23 mouse cellular contexts compared by ENCODE assay signal in the genomic region with DNA sequence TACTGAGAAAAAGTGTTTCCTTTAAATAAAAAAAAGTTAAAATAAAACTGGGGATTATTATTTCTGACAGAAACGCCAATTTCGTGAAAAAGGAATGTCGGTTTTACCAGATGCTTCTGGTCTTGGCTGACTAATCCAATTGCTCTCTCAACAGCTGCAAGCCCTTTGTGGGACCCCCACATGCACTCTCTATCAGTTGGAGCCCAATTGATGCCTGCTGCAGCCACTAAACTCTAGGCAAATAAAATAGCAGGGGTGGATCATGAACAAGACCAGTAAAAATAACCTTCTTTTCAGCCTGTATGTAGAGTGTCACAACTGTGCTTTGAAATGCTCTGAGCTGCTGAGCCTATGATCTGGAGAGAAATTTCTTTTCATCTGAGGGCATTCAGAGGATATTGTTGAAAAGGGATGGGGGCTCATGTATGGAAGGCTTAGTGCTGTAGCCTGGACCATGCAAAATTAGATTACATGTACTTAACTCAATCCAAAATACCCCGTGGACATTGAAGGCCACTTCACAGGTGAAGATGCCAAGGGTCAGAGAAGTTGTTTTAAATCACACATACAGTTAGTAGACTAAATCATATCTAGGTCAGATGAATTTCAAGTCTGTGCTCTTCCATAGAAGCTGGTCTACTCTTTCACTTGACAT.
DNase-seq lines count a peak whose midpoint lies in the region; ATAC-seq and TF ChIP-seq lines count a peak whose summit lies in the region.
"Had no signal": no experiment of that assay in that cellular context is flagged by ENCODE, and none has a peak within 500 bp of the region (broad histone marks: within the 10 kb centered on the region; RNA-seq: fewer than 3 reads in every experiment).

No protein-coding gene starts in this region.

- H3K27ac ChIP-seq in embryonic facial prominence, embryonic 11.5 days (replicated peaks; ENCODE audit: low read depth, low read length) = no peak overlapping the region
- no peak overlapping the region for H3K27ac ChIP-seq in embryonic facial prominence, embryonic 10.5 days (replicated peaks)
- no peak overlapping the region for H3K27ac ChIP-seq in midbrain, embryonic 10.5 days (replicated peaks)
- no peak overlapping the region for H3K27ac ChIP-seq in midbrain, postnatal 0 days (ENCODE audit: low read depth, low read length)
- H3K27ac ChIP-seq in limb, embryonic 13.5 days = no peak overlapping the region
- no peak overlapping the region for H3K27ac ChIP-seq in liver, postnatal 0 days (ENCODE audit: low read depth)
- H3K27ac ChIP-seq: embryonic facial prominence, embryonic 15.5 days; heart, embryonic 13.5 days; hindbrain, embryonic 14.5 days; left cerebral cortex, adult 2 months; liver, embryonic 15.5 days; stomach, postnatal 0 days had no signal

- peak; percentile 64 for DNase-seq in embryonic facial prominence, embryonic 11.5 days (ENCODE audit: low spot score)
- DNase-seq in embryonic facial prominence, embryonic 10.5 days (ENCODE audit: low spot score) = no peak
- DNase-seq in midbrain, embryonic 10.5 days (ENCODE audit: low spot score) = peak; percentile 28
- no peak for DNase-seq in midbrain, postnatal 0 days (ENCODE audit: low spot score)
- no peak for DNase-seq in lung, adult 2 months
- DNase-seq in liver, postnatal 0 days = no peak
- DNase-seq: adrenal gland, postnatal 25 days; cerebellum, adult 2 months; cerebellum, postnatal 36 days; heart, postnatal 36 days; kidney, adult 9 months; kidney, postnatal 25 days; lung, postnatal 14 days had no signal

- no peak overlapping the region for H3K4me2 ChIP-seq in embryonic facial prominence, embryonic 11.5 days (ENCODE audit: low read depth, low read length)
- no peak overlapping the region for H3K4me2 ChIP-seq in midbrain, postnatal 0 days (ENCODE audit: low read depth, low read length, poor library complexity, severe bottlenecking)
- no peak overlapping the region for H3K4me2 ChIP-seq in limb, embryonic 13.5 days (replicated peaks)
- H3K4me2 ChIP-seq in myocyte (ENCODE audit: low read depth) = peak overlapping the region; percentile 18
- H3K4me2 ChIP-seq in liver, postnatal 0 days (ENCODE audit: low read depth, low read length) = no peak overlapping the region
- H3K4me2 ChIP-seq: embryonic facial prominence, embryonic 15.5 days; heart, embryonic 13.5 days; hindbrain, embryonic 14.5 days; liver, embryonic 15.5 days had no signal

- 47% methylated on average over 4 of the region's 4 CpGs for WGBS in embryonic facial prominence, embryonic 11.5 days
- 56% methylated on average over 4 of the region's 4 CpGs for WGBS in embryonic facial prominence, embryonic 10.5 days
- 44% methylated on average over 4 of the region's 4 CpGs for WGBS in midbrain, embryonic 10.5 days
- 15% methylated on average over 4 of the region's 4 CpGs for WGBS in midbrain, postnatal 0 days
- WGBS in limb, embryonic 13.5 days = 23% methylated on average over 4 of the region's 4 CpGs
- 73% methylated on average over 4 of the region's 4 CpGs for WGBS in lung, adult 2 months
- 68% methylated on average over 4 of the region's 4 CpGs for WGBS in liver, postnatal 0 days (ENCODE audit: insufficient replicate concordance)

- H3K9me3 ChIP-seq in embryonic facial prominence, embryonic 11.5 days (replicated peaks; ENCODE audit: control insufficient read depth, low read length) = no peaks in the 10 kb centered on the region
- no peaks in the 10 kb centered on the region for H3K9me3 ChIP-seq in embryonic facial prominence, embryonic 10.5 days
- no peaks in the 10 kb centered on the region for H3K9me3 ChIP-seq in midbrain, embryonic 10.5 days (replicated peaks)
- no peaks in the 10 kb centered on the region for H3K9me3 ChIP-seq in midbrain, postnatal 0 days (ENCODE audit: low read length)
- no peaks in the 10 kb centered on the region for H3K9me3 ChIP-seq in limb, embryonic 13.5 days
- no peaks in the 10 kb centered on the region for H3K9me3 ChIP-seq in liver, postnatal 0 days (ENCODE audit: low read length)
- H3K9me3 ChIP-seq: embryonic facial prominence, embryonic 15.5 days; heart, embryonic 13.5 days; liver, embryonic 15.5 days; megakaryocyte, embryonic 14.5 days had no signal

- no peak overlapping the region for H3K9ac ChIP-seq in embryonic facial prominence, embryonic 11.5 days (replicated peaks; ENCODE audit: low read length)
- H3K9ac ChIP-seq in midbrain, postnatal 0 days (replicated peaks; ENCODE audit: low read length, poor library complexity, severe bottlenecking) = no peak overlapping the region
- no peak overlapping the region for H3K9ac ChIP-seq in limb, embryonic 13.5 days
- H3K9ac ChIP-seq in liver, postnatal 0 days (replicated peaks) = no peak overlapping the region
- H3K9ac ChIP-seq: embryonic facial prominence, embryonic 15.5 days; heart, embryonic 13.5 days; hindbrain, embryonic 14.5 days; liver, embryonic 15.5 days had no signal

- no peak overlapping the region for H3ac ChIP-seq in myocyte (ENCODE audit: control insufficient read depth, insufficient read length)

- no peak for TF ChIP-seq EP300 in liver, postnatal 0 days (IDR thresholded peaks at IDR 0.05; ENCODE audit: low read depth)

- H3K4me3 ChIP-seq in embryonic facial prominence, embryonic 11.5 days (ENCODE audit: low read depth, low read length) = no peak overlapping the region
- H3K4me3 ChIP-seq in embryonic facial prominence, embryonic 10.5 days = no peak overlapping the region
- no peak overlapping the region for H3K4me3 ChIP-seq in midbrain, embryonic 10.5 days
- no peak overlapping the region for H3K4me3 ChIP-seq in midbrain, postnatal 0 days (ENCODE audit: low read depth, low read length)
- H3K4me3 ChIP-seq in limb, embryonic 13.5 days = no peak overlapping the region
- H3K4me3 ChIP-seq in myocyte = no peak overlapping the region
- H3K4me3 ChIP-seq in lung, adult 2 months (replicated peaks; ENCODE audit: extremely low read depth, low read depth, low read length) = no peak overlapping the region
- no peak overlapping the region for H3K4me3 ChIP-seq in liver, postnatal 0 days (ENCODE audit: low read depth, low read length)
- H3K4me3 ChIP-seq: embryonic facial prominence, embryonic 15.5 days; heart, embryonic 13.5 days; left cerebral cortex, adult 2 months; liver, embryonic 15.5 days; megakaryocyte, embryonic 14.5 days had no signal

- no peak for ATAC-seq in embryonic facial prominence, embryonic 11.5 days (replicated peaks; ENCODE audit: insufficient number of reproducible peaks, low FRiP score, low TSS enrichment, low read depth)
- ATAC-seq in midbrain, postnatal 0 days (ENCODE audit: low FRiP score) = no peak
- ATAC-seq in limb, embryonic 13.5 days (ENCODE audit: low FRiP score, low read depth) = 0 out of 2 replicates have a peak, but pooled peaks have one; percentile 66
- ATAC-seq in liver, postnatal 0 days = no peak

- H3K36me3 ChIP-seq in embryonic facial prominence, embryonic 11.5 days (replicated peaks; ENCODE audit: control insufficient read depth, insufficient read depth, low read depth, low read length) = no peaks in the 10 kb centered on the region
- no peaks in the 10 kb centered on the region for H3K36me3 ChIP-seq in embryonic facial prominence, embryonic 10.5 days (replicated peaks)
- H3K36me3 ChIP-seq in midbrain, embryonic 10.5 days = no peaks in the 10 kb centered on the region
- no peaks in the 10 kb centered on the region for H3K36me3 ChIP-seq in midbrain, postnatal 0 days (ENCODE audit: insufficient read depth, low read length)
- no peaks in the 10 kb centered on the region for H3K36me3 ChIP-seq in limb, embryonic 13.5 days
- H3K36me3 ChIP-seq in myocyte (ENCODE audit: control insufficient read depth, insufficient read depth) = no peaks in the 10 kb centered on the region
- no peaks in the 10 kb centered on the region for H3K36me3 ChIP-seq in liver, postnatal 0 days (replicated peaks; ENCODE audit: insufficient read depth, low read length)
- H3K36me3 ChIP-seq: embryonic facial prominence, embryonic 15.5 days; heart, embryonic 13.5 days; liver, embryonic 15.5 days had no signal

- H3K27me3 ChIP-seq in embryonic facial prominence, embryonic 11.5 days (ENCODE audit: control insufficient read depth, insufficient read depth, low read length) = no peaks in the 10 kb centered on the region
- H3K27me3 ChIP-seq in embryonic facial prominence, embryonic 10.5 days (replicated peaks; ENCODE audit: low read depth, poor library complexity, severe bottlenecking) = no peaks in the 10 kb centered on the region
- H3K27me3 ChIP-seq in midbrain, embryonic 10.5 days (ENCODE audit: low read depth, poor library complexity, severe bottlenecking) = peaks cover 84% of the 10 kb centered on the region
- H3K27me3 ChIP-seq in midbrain, postnatal 0 days (ENCODE audit: insufficient read depth, low read length) = peaks cover 9% of the 10 kb centered on the region; the same call in 1 of the 2 replicates
- H3K27me3 ChIP-seq in limb, embryonic 13.5 days = peaks cover 26% of the 10 kb centered on the region
- no peaks in the 10 kb centered on the region for H3K27me3 ChIP-seq in myocyte (ENCODE audit: control insufficient read depth, insufficient read depth, insufficient read length)
- H3K27me3 ChIP-seq in liver, postnatal 0 days (ENCODE audit: insufficient read depth, low read length) = no peaks in the 10 kb centered on the region
- H3K27me3 ChIP-seq: CH12.LX; embryonic facial prominence, embryonic 15.5 days; heart, embryonic 13.5 days; liver, embryonic 15.5 days; megakaryocyte, embryonic 14.5 days had no signal

- H3K4me1 ChIP-seq in embryonic facial prominence, embryonic 11.5 days (ENCODE audit: control insufficient read depth, insufficient read depth, low read length) = no peaks in the 10 kb centered on the region
- H3K4me1 ChIP-seq in embryonic facial prominence, embryonic 10.5 days = peaks cover 38% of the 10 kb centered on the region
- peaks cover 4% of the 10 kb centered on the region; the same call in 1 of the 2 replicates for H3K4me1 ChIP-seq in midbrain, embryonic 10.5 days
- no peaks in the 10 kb centered on the region for H3K4me1 ChIP-seq in midbrain, postnatal 0 days (ENCODE audit: insufficient read depth, low read length)
- H3K4me1 ChIP-seq in limb, embryonic 13.5 days = peaks cover 52% of the 10 kb centered on the region
- no peaks in the 10 kb centered on the region for H3K4me1 ChIP-seq in lung, adult 2 months (ENCODE audit: control insufficient read depth, insufficient read depth, low read length)
- no peaks in the 10 kb centered on the region for H3K4me1 ChIP-seq in liver, postnatal 0 days (ENCODE audit: insufficient read depth)
- H3K4me1 ChIP-seq: liver, embryonic 15.5 days; megakaryocyte, embryonic 14.5 days had no signal

- no peak for TF ChIP-seq POLR2A in myocyte (IDR thresholded peaks at IDR 0.05; ENCODE audit: insufficient read length, low read depth)
- TF ChIP-seq POLR2A in lung, adult 2 months (IDR thresholded peaks at IDR 0.05; ENCODE audit: borderline replicate concordance, extremely low read depth, low read depth, low read length) = no peak

- no peaks in the 10 kb centered on the region for H3K79me2 ChIP-seq in myocyte (ENCODE audit: control insufficient read depth, insufficient read depth)

- no peak for TF ChIP-seq CTCF in midbrain, postnatal 0 days (IDR thresholded peaks at IDR 0.05)
- TF ChIP-seq CTCF in lung, adult 2 months (IDR thresholded peaks at IDR 0.05; ENCODE audit: insufficient read depth, low read length) = no peak
- TF ChIP-seq CTCF in liver, postnatal 0 days (IDR thresholded peaks at IDR 0.05; ENCODE audit: low read depth) = no peak

TF ChIP-seq in myocyte, 11 proteins besides CTCF, POLR2A, EP300 and RAD21 (continues in another document):
- TF ChIP-seq CEBPB (IDR thresholded peaks at IDR 0.05; ENCODE audit: insufficient read depth, poor library complexity, severe bottlenecking) = no peak

Comparison
In these comparisons a context has a peak if more than half of its experiments do, and no peak if none do; other contexts are left out.
1. DNase-seq: peak in embryonic facial prominence, embryonic 11.5 days (single experiment) and midbrain, embryonic 10.5 days (single experiment); none in embryonic facial prominence, embryonic 10.5 days (single experiment), midbrain, postnatal 0 days (single experiment), lung, adult 2 months (single experiment) and liver, postnatal 0 days (single experiment).